Mouse (Mus musculus) heart, embryonic 12.5 days (tissue): Measurements from ENCODE around the gene Sod2. TPM values are rescaled to one million over a fixed set of nuclear protein-coding genes. Genes with fewer than 3 reads are reported as not detected.
A peak's percentile ranks its signal among the peaks of the same experiment; 100 is the strongest.
"Not testable (repeated sequence)": the region's sequence is repeated elsewhere in the genome, so short reads cannot be mapped to it uniquely, and the experiment has no call there.

ENCODE experiments used
- ATAC-seq: fragments of 200-750 bp; cut with Nextera tagmentation; 2 replicates; pipeline ENCODE4 v1.8.0; 2017; ENCODE audit warnings: moderate TSS enrichment, moderate library complexity; ENCODE audit not compliant: insufficient number of reproducible peaks, low FRiP score
- H3K27ac ChIP-seq: fragments of 300-500 bp; sonication (generic); 2 replicates; pipeline ENCODE4 v1.5.1; 2016; ENCODE audit warnings: mild to moderate bottlenecking, moderate library complexity; ENCODE audit not compliant: poor library complexity, severe bottlenecking
- H3K27me3 ChIP-seq: fragments of 300-500 bp; sonication (generic); replicated peaks from 2 replicates; pipeline ENCODE4 v1.6.1; 2016; ENCODE audit warnings: mild to moderate bottlenecking, moderate library complexity
- H3K36me3 ChIP-seq: fragments of 300-500 bp; sonication (generic); 2 replicates; pipeline ENCODE4 v1.6.1; 2016; ENCODE audit warnings: mild to moderate bottlenecking, moderate library complexity
- H3K4me1 ChIP-seq: fragments of 300-500 bp; sonication (generic); replicated peaks from 2 replicates; pipeline ENCODE4 v1.6.1; 2016; ENCODE audit warnings: mild to moderate bottlenecking
- H3K4me2 ChIP-seq: fragments of 300-500 bp; sonication (generic); 2 replicates; pipeline ENCODE4 v1.6.1; 2016; ENCODE audit warnings: mild to moderate bottlenecking, moderate library complexity
- H3K4me3 ChIP-seq: fragments of 300-500 bp; sonication (generic); 2 replicates; pipeline ENCODE4 v1.5.1; 2016; ENCODE audit warnings: mild to moderate bottlenecking
- H3K9ac ChIP-seq: fragments of 300-500 bp; sonication (generic); 2 replicates; pipeline ENCODE4 v1.6.1; 2016; ENCODE audit warnings: mild to moderate bottlenecking, moderate library complexity
- H3K9me3 ChIP-seq: fragments of 300-500 bp; sonication (generic); replicated peaks from 2 replicates; pipeline ENCODE4 v1.6.1; 2016; ENCODE audit warnings: mild to moderate bottlenecking, moderate library complexity
- WGBS: fragments of 180-500 bp; shearing (Covaris S2); methylation state at CpG from one replicate; pipeline ENCODE4 v1.1.7; 2016; 5-methylcytosine and 5-hydroxymethylcytosine counted together
- polyA plus RNA-seq: library from polyadenylated mRNA; unstranded; fragments of >200 nt; fragmentation: Nextera tagmentation; extraction: Ambion mirVana; gene quantifications from 2 replicates; pipeline ENCODE4 v1.2.1, GENCODE M21; 2016

Sod2 gene
- polyA plus RNA-seq, 1 experiment from 2014 or later: 319 TPM

DNA sequence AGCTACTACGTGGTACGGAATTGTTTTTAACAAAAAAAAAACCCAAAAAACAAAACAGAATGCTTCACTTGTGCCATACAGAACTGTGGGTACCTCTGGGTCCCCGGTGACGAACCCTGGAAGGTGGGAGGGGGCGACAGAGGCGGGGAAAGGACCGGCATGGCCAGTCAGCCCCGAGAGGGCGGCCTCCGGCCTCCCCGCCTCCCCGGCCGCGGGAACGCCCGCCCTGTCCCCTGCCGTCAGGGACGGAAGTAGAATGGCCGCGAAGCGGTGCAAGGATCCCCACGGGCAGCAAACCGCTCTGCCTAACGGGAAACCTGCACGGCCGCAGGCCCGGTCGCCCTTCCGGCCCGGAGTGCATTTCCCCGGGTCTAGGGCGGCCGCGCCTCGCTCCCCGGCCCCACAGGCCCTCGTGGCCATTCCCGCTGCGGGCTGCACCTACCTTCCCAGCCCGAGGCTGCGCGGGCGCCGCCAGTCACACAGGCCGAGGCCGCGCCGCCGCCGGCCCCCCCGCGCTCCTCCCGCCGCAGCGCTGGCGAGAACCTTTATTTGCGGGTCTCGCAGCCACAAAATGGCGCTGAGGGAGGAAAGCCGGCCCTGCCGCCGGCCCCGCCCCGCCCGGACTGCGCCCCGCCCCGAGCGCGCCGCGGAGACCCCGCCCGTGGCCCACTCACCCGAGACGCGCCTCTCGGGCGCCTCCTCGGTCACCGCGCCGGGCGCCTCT is 14.8 kb upstream of the Sod2 start:
- Histone ChIP-seq H3K9me3 (no peaks in the 10 kb centered on the region), H3K4me1 (peaks cover 7% of the 10 kb centered on the region), H3K4me3 (peak overlapping the region; percentile 97), H3K9ac (peak overlapping the region; percentile 100), H3K27ac (peak overlapping the region; percentile 99), H3K4me2 (peak overlapping the region; percentile 89), H3K36me3 (peaks cover 8% of the 10 kb centered on the region), H3K27me3 (no peaks in the 10 kb centered on the region)
- peak; percentile 97 for ATAC-seq
- under 1% methylated on average over 84 of the region's 84 CpGs for WGBS

DNA sequence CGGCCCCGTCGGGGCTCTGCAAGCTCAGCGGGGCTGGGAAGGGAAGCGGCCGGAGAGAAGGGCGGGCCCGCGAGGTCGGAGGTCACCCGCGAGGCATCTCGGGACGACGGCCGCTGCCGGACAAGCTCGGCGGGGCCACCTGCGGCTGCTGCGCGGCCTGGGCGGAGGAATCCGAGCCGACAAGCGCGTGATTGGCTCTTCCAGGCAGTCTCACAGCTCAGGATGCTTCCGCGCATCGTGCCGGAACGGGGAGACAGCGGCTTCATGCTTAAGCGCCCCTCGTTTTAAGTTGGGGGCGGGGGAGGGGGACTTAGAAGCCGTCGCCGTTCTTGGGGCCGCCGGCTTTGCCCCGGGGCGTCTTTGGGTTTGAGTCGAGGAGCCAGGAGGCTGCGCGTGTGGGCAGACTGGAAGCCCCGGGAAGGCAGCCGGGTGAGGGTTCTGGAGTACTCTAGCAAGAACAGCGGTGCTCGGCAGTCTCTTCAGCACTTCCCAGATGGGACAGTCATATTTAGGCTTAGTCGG is 14.1 kb upstream of the Sod2 start:
- Histone ChIP-seq H3K27ac (peak overlapping the region; percentile 99), H3K36me3 (peaks cover 7% of the 10 kb centered on the region), H3K27me3 (no peaks in the 10 kb centered on the region), H3K4me1 (peaks cover 7% of the 10 kb centered on the region), H3K9me3 (no peaks in the 10 kb centered on the region), H3K4me2 (peak overlapping the region; percentile 89), H3K9ac (peak overlapping the region; percentile 100), H3K4me3 (peak overlapping the region; percentile 97)
- WGBS: under 1% methylated on average over 51 of the region's 51 CpGs
- ATAC-seq: peak; percentile 93

DNA sequence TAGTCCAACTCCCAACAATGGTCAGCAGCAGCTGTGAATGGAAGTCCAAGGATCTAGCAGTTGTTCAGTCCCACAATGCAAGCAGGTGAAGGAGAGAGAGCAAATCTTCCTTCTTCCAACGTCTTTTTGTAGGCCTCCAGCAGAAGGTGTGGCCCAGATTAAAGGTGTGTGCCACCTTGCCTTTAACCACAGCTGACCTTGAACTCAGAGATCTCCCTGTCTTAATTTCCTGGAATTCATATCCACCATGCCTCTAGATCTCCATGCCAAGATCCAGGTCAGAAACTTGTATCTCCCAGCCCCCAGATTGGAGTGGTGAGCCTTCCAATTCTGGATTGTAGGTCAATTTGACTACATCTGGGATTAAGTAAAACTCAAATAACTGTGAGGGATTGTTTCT is 12.6 kb upstream of the Sod2 start, which contains the start of gene Wtap:
Gene Wtap (minus strand): TSS at position 101 of the 400 bp plus-strand sequence.
- WGBS: 78% methylated on average over 1 of the region's 1 CpGs
- ATAC-seq: no peak
- H3K36me3 ChIP-seq: no peaks in the 10 kb centered on the region
- peak within 1 kb of the TSS; percentile 100; the same call in 1 of the 2 replicates for H3K9ac ChIP-seq
- H3K4me1 ChIP-seq: peaks cover 7% of the 10 kb centered on the region
- H3K27ac ChIP-seq: peak within 1 kb of the TSS; percentile 99
- H3K4me2 ChIP-seq: peak within 1 kb of the TSS; percentile 89
- no peaks in the 10 kb centered on the region for H3K9me3 ChIP-seq
- no peaks in the 10 kb centered on the region for H3K27me3 ChIP-seq
- peak within 1 kb of the TSS; percentile 97 for H3K4me3 ChIP-seq

DNA sequence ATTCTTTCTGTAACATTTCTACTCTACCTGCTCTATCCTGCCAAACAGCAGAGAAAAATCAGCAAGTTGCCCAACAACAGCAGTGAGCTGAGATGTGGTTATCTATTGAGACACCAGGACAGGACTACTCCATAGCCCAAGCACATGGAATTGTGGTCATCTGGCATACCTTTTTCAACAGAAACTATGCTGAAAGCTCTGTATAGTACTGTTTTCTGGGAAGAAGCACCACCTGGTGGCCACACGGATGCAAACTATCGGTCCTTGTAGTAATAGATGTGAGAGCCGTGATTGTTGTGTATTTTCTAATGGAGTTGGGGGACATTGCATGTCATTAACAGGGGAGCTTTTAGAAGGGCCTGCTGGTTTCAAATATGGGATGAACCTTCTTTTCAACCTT is 10.3 kb upstream of the Sod2 start:
- 26% methylated on average over 3 of the region's 3 CpGs for WGBS
- Histone ChIP-seq H3K4me1 (no peaks in the 10 kb centered on the region), H3K9ac (no peak overlapping the region), H3K4me3 (no peak overlapping the region), H3K4me2 (no peak overlapping the region), H3K36me3 (no peaks in the 10 kb centered on the region), H3K27ac (no peak overlapping the region), H3K27me3 (no peaks in the 10 kb centered on the region), H3K9me3 (no peaks in the 10 kb centered on the region)
- ATAC-seq: no peak

DNA sequence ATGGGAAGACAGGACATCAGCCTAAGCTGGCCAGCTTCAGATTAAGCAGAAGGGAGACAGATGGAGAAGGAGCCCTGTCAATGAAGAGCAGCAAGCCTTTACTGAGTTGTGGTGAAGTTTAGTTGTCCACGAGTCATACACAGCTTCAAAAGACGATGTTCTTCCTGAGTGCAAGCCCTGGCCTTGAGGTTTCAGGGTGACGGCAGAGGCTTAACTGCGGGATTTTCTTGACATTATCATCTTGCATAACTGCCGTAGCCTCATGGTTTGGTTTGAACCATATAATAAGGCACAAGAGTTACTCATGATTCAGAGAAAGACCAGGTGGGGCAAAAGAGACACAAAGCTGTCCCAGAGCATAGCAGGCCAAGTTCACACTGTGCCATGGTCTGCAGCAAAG is 8.8 kb upstream of the Sod2 start:
- 83% methylated on average over 5 of the region's 5 CpGs for whole genome bisulfite sequencing
- no peaks in the 10 kb centered on the region for H3K36me3 ChIP-seq
- H3K9ac ChIP-seq: no peak overlapping the region
- ATAC-seq: no peak; the same call in 1 of the 2 replicates
- H3K4me3 ChIP-seq: no peak overlapping the region
- no peaks in the 10 kb centered on the region for H3K4me1 ChIP-seq
- no peaks in the 10 kb centered on the region for H3K9me3 ChIP-seq
- H3K4me2 ChIP-seq: no peak overlapping the region
- no peaks in the 10 kb centered on the region for H3K27me3 ChIP-seq
- H3K27ac ChIP-seq: no peak overlapping the region

DNA sequence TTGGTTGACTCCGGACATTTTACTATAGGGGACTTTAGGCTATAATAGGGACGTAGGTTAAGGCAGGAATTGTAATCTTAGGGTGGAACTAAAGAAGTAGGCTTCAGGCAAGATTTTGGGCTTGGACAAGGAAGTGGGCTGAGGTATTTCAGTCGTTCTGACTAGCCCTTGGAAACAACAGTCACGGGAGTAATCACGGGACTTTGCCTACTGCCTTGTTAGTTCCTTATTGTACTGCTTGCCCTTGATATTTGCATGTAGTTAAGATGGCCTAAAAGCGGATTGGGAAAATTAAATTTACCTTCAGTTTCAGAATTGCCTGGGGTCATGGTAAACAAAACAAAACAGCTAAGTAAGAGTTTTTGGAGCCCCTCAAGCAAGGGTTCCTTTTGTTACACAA is 7.6 kb upstream of the Sod2 start:
- Histone ChIP-seq H3K9ac (no peak overlapping the region), H3K9me3 (no peaks in the 10 kb centered on the region)

DNA sequence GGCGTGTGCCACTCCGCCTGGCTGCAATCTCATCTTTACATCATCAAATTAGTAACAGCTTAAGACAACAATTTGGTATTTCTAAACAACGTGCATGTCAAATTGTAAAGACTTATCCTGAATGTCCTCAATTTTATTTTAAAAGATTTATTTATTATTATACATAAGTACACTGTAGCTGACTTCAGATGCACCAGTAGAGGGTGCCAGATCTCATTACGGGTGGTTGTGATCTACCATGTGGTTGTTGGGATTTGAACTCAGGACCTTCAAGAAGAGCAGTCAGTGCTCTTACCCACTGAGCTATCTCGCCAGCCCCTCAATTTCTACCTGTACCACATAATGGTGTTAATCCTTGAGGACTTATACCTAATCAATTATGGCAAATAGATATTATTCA is 4.4 kb upstream of the Sod2 start:
- not testable (repeated sequence) for ATAC-seq, H3K9ac ChIP-seq, H3K27me3 ChIP-seq, H3K4me1 ChIP-seq, H3K27ac ChIP-seq, H3K4me3 ChIP-seq, H3K9me3 ChIP-seq, H3K36me3 ChIP-seq, H3K4me2 ChIP-seq
- WGBS: 85% methylated on average over 5 of the region's 5 CpGs

More for the DNA sequence above, 7.6 kb upstream of the Sod2 start:
- H3K4me2 ChIP-seq: no peak overlapping the region
- no peaks in the 10 kb centered on the region for H3K27me3 ChIP-seq
- H3K36me3 ChIP-seq: no peaks in the 10 kb centered on the region
- no peaks in the 10 kb centered on the region for H3K4me1 ChIP-seq
- no peak overlapping the region for H3K4me3 ChIP-seq
- no peak overlapping the region for H3K27ac ChIP-seq
- ATAC-seq: no peak
- WGBS: 77% methylated on average over 6 of the region's 6 CpGs

DNA sequence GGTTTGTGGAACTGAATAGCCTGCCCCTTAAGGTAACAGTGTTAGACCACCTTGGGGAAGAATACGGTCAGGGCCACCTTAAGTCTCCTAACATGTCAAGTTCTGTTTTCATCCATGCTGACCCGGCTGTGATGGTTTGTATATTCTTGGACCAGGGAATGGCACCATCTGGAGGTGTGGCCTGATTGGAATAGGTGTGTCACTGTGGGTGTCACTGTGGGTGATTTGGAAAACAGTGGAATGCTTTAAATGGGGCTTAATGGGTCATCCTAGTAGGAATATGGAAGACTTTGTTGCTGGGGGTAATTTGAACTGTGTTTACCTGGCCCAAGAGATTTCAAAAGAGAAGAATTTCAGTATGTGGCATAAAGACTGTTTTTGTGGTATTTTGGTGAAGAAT is 2.2 kb upstream of the Sod2 start:
- H3K4me2 ChIP-seq: not testable (repeated sequence)

DNA sequence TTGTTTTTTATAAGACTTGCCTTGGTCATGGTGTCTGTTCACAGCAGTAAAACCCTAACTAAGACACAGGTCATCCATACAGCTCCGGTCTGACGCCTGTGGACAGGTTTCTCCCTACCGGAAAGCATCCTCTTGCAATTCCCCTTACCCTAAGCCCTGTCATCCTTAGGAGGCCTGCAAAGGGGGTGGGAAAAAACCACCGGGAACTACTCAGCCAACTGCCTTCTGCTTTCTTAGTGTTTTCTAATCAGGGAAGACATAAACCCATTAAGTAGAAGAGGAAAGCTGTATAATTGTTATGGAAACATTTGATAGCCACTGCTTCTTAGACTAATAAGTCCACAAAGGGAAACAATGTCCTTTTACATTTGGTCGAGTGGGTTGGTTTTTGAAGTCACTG is 338 bp downstream of the Sod2 start:
- peak overlapping the region; percentile 88 for H3K4me2 ChIP-seq
- H3K36me3 ChIP-seq: peaks cover 12% of the 10 kb centered on the region
- H3K9me3 ChIP-seq: no peaks in the 10 kb centered on the region
- WGBS: 48% methylated on average over 5 of the region's 5 CpGs
- peaks cover 15% of the 10 kb centered on the region for H3K4me1 ChIP-seq
- H3K27me3 ChIP-seq: no peaks in the 10 kb centered on the region
- peak overlapping the region; percentile 55; the same call in 1 of the 2 replicates for H3K9ac ChIP-seq
- no peak for ATAC-seq
- H3K4me3 ChIP-seq: peak overlapping the region; percentile 79
- peak overlapping the region; percentile 52 for H3K27ac ChIP-seq

More for the DNA sequence above, 2.2 kb upstream of the Sod2 start:
- H3K27ac ChIP-seq, ATAC-seq, H3K36me3 ChIP-seq, H3K4me3 ChIP-seq, H3K9ac ChIP-seq, H3K27me3 ChIP-seq, H3K9me3 ChIP-seq: not testable (repeated sequence)
- 75% methylated on average over 2 of the region's 2 CpGs for WGBS
- peaks cover 15% of the 10 kb centered on the region for H3K4me1 ChIP-seq

DNA sequence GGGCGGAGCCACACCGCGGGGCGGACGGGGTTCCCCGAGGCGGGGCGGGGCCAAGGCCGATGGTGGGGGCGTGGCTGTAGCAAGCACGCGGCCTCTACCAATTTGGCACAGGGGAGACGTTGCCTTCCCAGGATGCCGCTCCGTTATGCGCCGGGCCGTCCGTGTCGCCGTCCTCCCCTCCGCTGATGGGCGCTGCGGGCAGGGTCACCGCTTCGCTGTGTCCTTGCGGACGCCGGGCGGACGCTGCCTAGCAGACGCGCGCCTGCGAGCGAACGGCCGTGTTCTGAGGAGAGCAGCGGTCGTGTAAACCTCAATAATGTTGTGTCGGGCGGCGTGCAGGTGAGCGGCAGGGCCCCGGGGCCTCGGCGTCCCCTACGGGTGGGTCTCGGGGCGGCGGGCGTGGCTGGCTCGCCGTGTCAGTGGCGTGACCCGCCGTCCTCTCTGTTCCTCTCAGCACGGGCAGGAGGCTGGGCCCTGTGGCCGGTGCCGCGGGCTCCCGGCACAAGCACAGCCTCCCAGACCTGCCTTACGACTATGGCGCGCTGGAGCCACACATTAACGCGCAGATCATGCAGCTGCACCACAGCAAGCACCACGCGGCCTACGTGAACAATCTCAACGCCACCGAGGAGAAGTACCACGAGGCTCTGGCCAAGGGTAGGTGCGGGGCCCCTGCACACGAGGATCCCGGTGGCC is 1.2 kb downstream of the Sod2 start:
- peak; percentile 99 for ATAC-seq

DNA sequence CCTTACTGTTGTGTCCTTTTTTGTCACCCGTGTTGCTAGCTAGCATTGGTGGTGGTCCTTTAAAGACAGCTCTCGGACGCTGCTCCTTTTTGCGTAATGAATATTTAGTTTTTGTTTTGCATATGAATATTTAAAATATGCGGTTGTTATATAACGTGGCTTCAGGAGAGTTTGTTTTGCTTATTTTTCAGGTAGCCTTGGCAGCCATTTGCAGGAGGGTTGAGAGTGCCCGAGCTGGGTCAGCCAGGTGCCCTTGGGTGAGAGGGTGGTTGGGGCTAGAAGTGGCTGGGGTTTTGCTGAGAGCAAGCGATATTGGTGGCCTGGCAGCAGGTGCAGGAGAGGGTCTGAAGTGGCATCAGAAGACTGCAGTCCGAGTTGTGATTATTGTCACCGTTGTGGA is 1.9 kb downstream of the Sod2 start:
- peak overlapping the region; percentile 91 for H3K9ac ChIP-seq
- ATAC-seq: no peak
- peak overlapping the region; percentile 88 for H3K4me2 ChIP-seq
- H3K27ac ChIP-seq: peak overlapping the region; percentile 88
- H3K4me3 ChIP-seq: peak overlapping the region; percentile 79
- no peaks in the 10 kb centered on the region for H3K9me3 ChIP-seq
- H3K36me3 ChIP-seq: peaks cover 27% of the 10 kb centered on the region
- H3K27me3 ChIP-seq: no peaks in the 10 kb centered on the region
- peaks cover 15% of the 10 kb centered on the region for H3K4me1 ChIP-seq
- 2% methylated on average over 10 of the region's 10 CpGs for WGBS

More for the DNA sequence above, 1.2 kb downstream of the Sod2 start:
- Histone ChIP-seq H3K27ac (peak overlapping the region; percentile 88), H3K4me1 (peaks cover 15% of the 10 kb centered on the region), H3K4me2 (peak overlapping the region; percentile 88), H3K27me3 (no peaks in the 10 kb centered on the region), H3K36me3 (peaks cover 20% of the 10 kb centered on the region), H3K4me3 (peak overlapping the region; percentile 79), H3K9ac (peak overlapping the region; percentile 91), H3K9me3 (no peaks in the 10 kb centered on the region)
- WGBS: under 1% methylated on average over 76 of the region's 76 CpGs
